Mouse (Mus musculus): Measurements from ENCODE around the gene Nars2. TPM values are rescaled to one million over a fixed set of nuclear protein-coding genes. Genes with fewer than 3 reads are reported as not detected.

Nars2 gene
- polyA plus RNA-seq, 1 experiment from 2014 or later, result 19.7 TPM

GRCm38 (mm10) chr7:96975914-96976313 lies 24.6 kb downstream of the Nars2 start:
- Histone ChIP-seq H3K4me3 (no peak overlapping the region), H3K9ac (no peak overlapping the region), H3K36me3 (no peaks in the 10 kb centered on the region), H3K4me1 (no peaks in the 10 kb centered on the region), H3K9me3 (replicated peaks) (no peaks in the 10 kb centered on the region), H3K4me2 (replicated peaks) (no peak overlapping the region), H3K27me3 (no peaks in the 10 kb centered on the region), H3K27ac (no peak overlapping the region)
- no peak for ATAC-seq (ENCODE audit: low FRiP score)
- 84% methylated on average over 5 of the region's 5 CpGs for WGBS

GRCm38 (mm10) chr7:96977209-96977608 lies 25.9 kb downstream of the Nars2 start:
- H3K9me3 ChIP-seq (replicated peaks), result no peaks in the 10 kb centered on the region
- H3K9ac ChIP-seq, result no peak overlapping the region
- H3K27me3 ChIP-seq, result no peaks in the 10 kb centered on the region
- no peak overlapping the region for H3K27ac ChIP-seq
- ATAC-seq (ENCODE audit: low FRiP score), result no peak
- no peaks in the 10 kb centered on the region for H3K36me3 ChIP-seq
- H3K4me2 ChIP-seq (replicated peaks), result no peak overlapping the region
- H3K4me1 ChIP-seq, result no peaks in the 10 kb centered on the region
- WGBS, result 95% methylated on average over 1 of the region's 1 CpGs
- H3K4me3 ChIP-seq, result no peak overlapping the region

GRCm38 (mm10) chr7:96981366-96981765 lies 30.1 kb downstream of the Nars2 start:
- no peak for ATAC-seq (ENCODE audit: low FRiP score)
- no peaks in the 10 kb centered on the region for H3K36me3 ChIP-seq
- no peak overlapping the region for H3K27ac ChIP-seq
- H3K4me1 ChIP-seq, result peaks cover 11% of the 10 kb centered on the region
- H3K9ac ChIP-seq, result no peak overlapping the region
- no peak overlapping the region for H3K4me2 ChIP-seq (replicated peaks)
- H3K27me3 ChIP-seq, result no peaks in the 10 kb centered on the region
- 96% methylated on average over 2 of the region's 2 CpGs for WGBS
- no peaks in the 10 kb centered on the region for H3K9me3 ChIP-seq (replicated peaks)
- H3K4me3 ChIP-seq, result no peak overlapping the region

GRCm38 (mm10) chr7:96983660-96984347 lies 32.5 kb downstream of the Nars2 start:
- no peak overlapping the region for H3K4me3 ChIP-seq
- H3K27ac ChIP-seq, result peak overlapping the region; percentile 44; the same call in 1 of the 2 replicates
- ATAC-seq (ENCODE audit: low FRiP score), result no peak
- H3K9me3 ChIP-seq (replicated peaks), result no peaks in the 10 kb centered on the region
- no peak overlapping the region for H3K9ac ChIP-seq
- no peak overlapping the region for H3K4me2 ChIP-seq (replicated peaks)
- no peaks in the 10 kb centered on the region for H3K36me3 ChIP-seq
- 26% methylated on average over 7 of the region's 7 CpGs for WGBS
- peaks cover 24% of the 10 kb centered on the region for H3K4me1 ChIP-seq
- no peaks in the 10 kb centered on the region for H3K27me3 ChIP-seq

- Histone ChIP-seq H3K4me1 (peaks cover 24% of the 10 kb centered on the region), H3K4me3 (no peak overlapping the region), H3K4me2 (replicated peaks) (no peak overlapping the region), H3K9me3 (replicated peaks) (no peaks in the 10 kb centered on the region), H3K27me3 (no peaks in the 10 kb centered on the region), H3K9ac (no peak overlapping the region), H3K36me3 (no peaks in the 10 kb centered on the region), H3K27ac (no peak overlapping the region)
- no peak for ATAC-seq (ENCODE audit: low FRiP score)
- 23% methylated on average over 8 of the region's 8 CpGs for WGBS
These were observed 34.5 kb downstream of the Nars2 start for GRCm38 (mm10) chr7:96985798-96986197.

GRCm38 (mm10) chr7:96986795-96987445 lies 35.6 kb downstream of the Nars2 start:
- peak; percentile 83 for ATAC-seq (ENCODE audit: low FRiP score)
- Histone ChIP-seq H3K4me2 (replicated peaks) (no peak overlapping the region; the same call in 1 of the 2 replicates), H3K36me3 (no peaks in the 10 kb centered on the region), H3K27me3 (no peaks in the 10 kb centered on the region), H3K9me3 (replicated peaks) (no peaks in the 10 kb centered on the region), H3K27ac (no peak overlapping the region), H3K4me1 (peaks cover 24% of the 10 kb centered on the region), H3K4me3 (no peak overlapping the region), H3K9ac (no peak overlapping the region)
- 34% methylated on average over 9 of the region's 9 CpGs for WGBS

- no peaks in the 10 kb centered on the region for H3K36me3 ChIP-seq
- WGBS, result 64% methylated on average over 4 of the region's 4 CpGs
- no peaks in the 10 kb centered on the region for H3K9me3 ChIP-seq (replicated peaks)
- no peak for ATAC-seq (ENCODE audit: low FRiP score)
- no peak overlapping the region for H3K4me2 ChIP-seq (replicated peaks)
- no peak overlapping the region for H3K27ac ChIP-seq
- H3K9ac ChIP-seq, result no peak overlapping the region
- H3K4me3 ChIP-seq, result no peak overlapping the region
- H3K4me1 ChIP-seq, result peaks cover 24% of the 10 kb centered on the region
- H3K27me3 ChIP-seq, result no peaks in the 10 kb centered on the region
These were observed 36.4 kb downstream of the Nars2 start for GRCm38 (mm10) chr7:96987676-96988075.

GRCm38 (mm10) chr7:97012956-97013355 lies 61.7 kb downstream of the Nars2 start:
- no peak overlapping the region for H3K4me2 ChIP-seq (replicated peaks)
- no peaks in the 10 kb centered on the region for H3K9me3 ChIP-seq (replicated peaks)
- no peak overlapping the region for H3K4me3 ChIP-seq
- no peak overlapping the region for H3K27ac ChIP-seq
- ATAC-seq (ENCODE audit: low FRiP score), result no peak
- 74% methylated on average over 3 of the region's 3 CpGs for WGBS
- no peak overlapping the region for H3K9ac ChIP-seq
- no peaks in the 10 kb centered on the region for H3K36me3 ChIP-seq
- no peaks in the 10 kb centered on the region for H3K27me3 ChIP-seq
- H3K4me1 ChIP-seq, result 0 out of 2 replicates have a peak, but pooled peaks cover under 1% of the 10 kb centered on the region

GRCm38 (mm10) chr7:97018005-97018404 lies 66.7 kb downstream of the Nars2 start:
- H3K27ac ChIP-seq, result no peak overlapping the region
- no peaks in the 10 kb centered on the region for H3K36me3 ChIP-seq
- no peak overlapping the region for H3K4me2 ChIP-seq (replicated peaks)
- 0 out of 2 replicates have a peak, but pooled peaks cover 2% of the 10 kb centered on the region for H3K4me1 ChIP-seq
- ATAC-seq (ENCODE audit: low FRiP score), result no peak
- 69% methylated on average over 4 of the region's 4 CpGs for WGBS
- no peak overlapping the region for H3K9ac ChIP-seq
- no peaks in the 10 kb centered on the region for H3K27me3 ChIP-seq
- no peaks in the 10 kb centered on the region for H3K9me3 ChIP-seq (replicated peaks)
- H3K4me3 ChIP-seq, result no peak overlapping the region

GRCm38 (mm10) chr7:97018418-97018817 lies 67.1 kb downstream of the Nars2 start:
- Histone ChIP-seq H3K27me3 (no peaks in the 10 kb centered on the region), H3K9ac (no peak overlapping the region), H3K4me2 (replicated peaks) (no peak overlapping the region), H3K27ac (no peak overlapping the region), H3K4me3 (no peak overlapping the region), H3K9me3 (replicated peaks) (no peaks in the 10 kb centered on the region), H3K36me3 (no peaks in the 10 kb centered on the region), H3K4me1 (0 out of 2 replicates have a peak, but pooled peaks cover 2% of the 10 kb centered on the region)
- no peak for ATAC-seq (ENCODE audit: low FRiP score)
- WGBS, result 82% methylated on average over 3 of the region's 3 CpGs

GRCm38 (mm10) chr7:97019303-97019702 lies 68.0 kb downstream of the Nars2 start:
- H3K9ac ChIP-seq, result no peak overlapping the region
- peak; percentile 56; the same call in 1 of the 2 replicates for ATAC-seq (ENCODE audit: low FRiP score)
- no peaks in the 10 kb centered on the region for H3K36me3 ChIP-seq
- H3K27me3 ChIP-seq, result no peaks in the 10 kb centered on the region
- WGBS, result 38% methylated on average over 1 of the region's 1 CpGs
- no peak overlapping the region for H3K4me2 ChIP-seq (replicated peaks)
- H3K4me1 ChIP-seq, result 0 out of 2 replicates have a peak, but pooled peaks cover 2% of the 10 kb centered on the region
- no peaks in the 10 kb centered on the region for H3K9me3 ChIP-seq (replicated peaks)
- no peak overlapping the region for H3K27ac ChIP-seq
- H3K4me3 ChIP-seq, result no peak overlapping the region

- Histone ChIP-seq H3K9ac (no peak overlapping the region), H3K4me1 (no peaks in the 10 kb centered on the region), H3K9me3 (replicated peaks) (no peaks in the 10 kb centered on the region), H3K36me3 (no peaks in the 10 kb centered on the region), H3K27ac (no peak overlapping the region), H3K4me3 (no peak overlapping the region), H3K27me3 (no peaks in the 10 kb centered on the region), H3K4me2 (replicated peaks) (no peak overlapping the region)
- WGBS, result 96% methylated on average over 5 of the region's 5 CpGs
- ATAC-seq (ENCODE audit: low FRiP score), result no peak
These were observed 75.6 kb downstream of the Nars2 start for GRCm38 (mm10) chr7:97026772-97027358.
